Mouse (Mus musculus): Measurements from ENCODE around the gene Tssc4. TPM values are rescaled to one million over a fixed set of nuclear protein-coding genes. Genes with fewer than 3 reads are reported as not detected.

Tssc4 gene
- total and polyA plus RNA-seq, 3 experiments: 13.6 to 33.2 (median 14.8) TPM

DNA sequence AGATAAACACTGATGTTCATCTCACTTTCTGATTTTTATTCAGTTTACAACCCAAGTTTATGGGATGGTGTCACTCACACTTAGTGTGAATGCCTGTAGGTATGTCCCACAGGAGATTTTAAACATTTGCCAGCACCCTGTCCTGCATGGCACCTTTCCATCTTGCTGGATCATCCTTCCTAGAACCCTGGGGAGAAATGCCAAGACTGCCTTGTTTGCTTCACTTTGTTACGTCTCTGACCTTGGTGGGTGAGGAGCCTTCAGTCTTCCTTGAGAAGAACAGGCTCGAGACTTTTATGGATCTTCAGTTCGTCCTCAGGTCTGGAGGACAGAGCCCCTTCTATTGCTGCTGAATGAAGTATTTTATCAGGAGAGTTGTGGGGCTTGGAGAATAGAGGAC, 19.7 kb upstream of the Tssc4 start:
- H3K9ac ChIP-seq (ENCODE audit: low read depth, low read length): no peak overlapping the region
- WGBS: 65% methylated on average over 3 of the region's 3 CpGs
- H3K4me1 ChIP-seq (ENCODE audit: control insufficient read depth, insufficient read depth, low read length): peaks cover 11% of the 10 kb centered on the region
- peak overlapping the region; percentile 59 for H3K27ac ChIP-seq
- H3K36me3 ChIP-seq (ENCODE audit: control insufficient read depth, insufficient read depth, low read length): no peaks in the 10 kb centered on the region; the same call in 1 of the 2 replicates
- TF ChIP-seq CTCF (IDR thresholded peaks at IDR 0.05) (no peak), POLR2A (IDR thresholded peaks at IDR 0.05; ENCODE audit: insufficient read depth, low read depth, low read length) (no peak), EP300 (IDR thresholded peaks at IDR 0.05; ENCODE audit: insufficient read depth, low read depth, low read length) (no peak)
- H3K79me2 ChIP-seq (replicated peaks; ENCODE audit: control insufficient read depth, insufficient read depth, low read length): peaks cover 2% of the 10 kb centered on the region; the same call in 1 of the 2 replicates
- H3K4me3 ChIP-seq: no peak overlapping the region
- H3K27me3 ChIP-seq (ENCODE audit: control insufficient read depth, insufficient read depth, low read length): no peaks in the 10 kb centered on the region
- intact Hi-C loops (cut with DNase I): no loop called here
- no peak for DNase-seq

DNA sequence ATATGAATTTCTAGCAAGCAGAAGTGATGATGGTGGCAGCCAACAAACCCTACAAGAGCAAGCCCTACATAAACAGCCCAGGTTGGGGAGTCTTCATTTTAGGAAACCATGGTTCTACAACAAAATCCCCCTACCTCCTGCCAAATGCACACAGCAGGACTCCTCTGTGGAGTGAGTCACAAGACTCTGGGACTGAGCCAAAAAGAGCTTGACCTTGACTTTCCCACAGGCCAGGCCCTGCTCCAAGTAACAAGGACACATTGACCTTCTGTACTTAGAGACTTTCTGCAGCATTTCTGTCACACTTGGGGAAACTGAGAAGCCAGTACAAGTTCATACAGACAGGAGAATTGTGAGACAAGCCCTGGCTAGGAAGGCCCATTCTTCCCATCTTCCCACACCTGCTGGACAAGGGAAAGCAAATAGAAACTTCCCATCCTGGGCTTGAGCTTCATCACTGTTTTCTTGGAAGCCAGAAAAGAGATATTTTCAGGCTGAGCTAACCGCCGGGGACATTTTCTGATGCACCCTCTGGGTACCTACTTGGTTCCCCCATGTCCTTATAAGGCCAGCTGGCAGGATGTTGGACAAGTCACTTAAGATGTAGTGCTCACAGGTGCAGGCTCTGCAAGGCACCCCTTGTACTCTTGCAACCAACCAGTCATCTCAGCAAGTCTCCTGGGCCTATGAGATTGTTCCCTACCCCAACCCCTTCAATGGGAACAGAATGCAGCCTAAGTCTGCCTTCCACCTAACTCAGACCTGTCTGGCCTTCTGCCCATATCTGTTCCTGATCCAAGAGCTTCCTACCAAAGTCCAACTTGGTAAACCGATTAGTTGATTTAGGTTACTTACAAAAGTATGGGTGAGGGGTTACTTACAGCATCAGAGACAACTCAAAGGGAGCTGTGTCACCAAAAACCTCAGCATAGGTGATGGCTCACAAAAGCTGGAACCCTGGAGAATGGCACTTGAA, 18.9 kb upstream of the Tssc4 start:
- Histone ChIP-seq H3K36me3 (ENCODE audit: control insufficient read depth, insufficient read depth, low read length) (no peaks in the 10 kb centered on the region; the same call in none of the 2 replicates), H3K27ac (peak overlapping the region; percentile 59), H3K9ac (ENCODE audit: low read depth, low read length) (no peak overlapping the region), H3K79me2 (replicated peaks; ENCODE audit: control insufficient read depth, insufficient read depth, low read length) (peaks cover 2% of the 10 kb centered on the region; the same call in 1 of the 2 replicates), H3K4me3 (no peak overlapping the region), H3K4me1 (ENCODE audit: control insufficient read depth, insufficient read depth, low read length) (peaks cover 12% of the 10 kb centered on the region), H3K27me3 (ENCODE audit: control insufficient read depth, insufficient read depth, low read length) (no peaks in the 10 kb centered on the region)
- 71% methylated on average over 3 of the region's 3 CpGs for WGBS
- intact Hi-C loops (cut with DNase I): no loop called here
- peak; percentile 60 to 72 for DNase-seq
- no peak for TF ChIP-seq CTCF (IDR thresholded peaks at IDR 0.05)
- TF ChIP-seq POLR2A (IDR thresholded peaks at IDR 0.05; ENCODE audit: insufficient read depth, low read depth, low read length): no peak
- no peak for TF ChIP-seq EP300 (IDR thresholded peaks at IDR 0.05; ENCODE audit: insufficient read depth, low read depth, low read length)

DNA sequence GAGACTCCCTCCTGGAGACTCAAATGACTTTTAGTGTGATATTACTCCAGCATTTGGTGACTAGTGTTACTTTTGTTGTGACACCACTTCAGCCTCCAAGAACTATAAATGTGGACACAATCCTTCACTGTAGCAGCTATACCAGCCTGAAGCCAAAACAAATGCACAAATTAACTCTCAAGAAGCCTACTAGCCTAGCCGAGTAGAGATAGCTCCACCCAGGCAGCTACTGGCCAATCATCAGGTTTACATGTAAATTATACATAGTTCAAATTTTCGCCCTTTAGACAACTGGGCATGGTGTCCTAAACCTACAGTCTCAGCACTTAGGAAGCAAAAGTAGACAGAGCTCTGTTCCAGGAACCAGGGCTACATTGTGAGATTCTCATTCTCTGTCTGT, 17.7 kb upstream of the Tssc4 start:
- peaks cover 20% of the 10 kb centered on the region for H3K4me1 ChIP-seq (ENCODE audit: control insufficient read depth, insufficient read depth, low read length)
- peaks cover under 1% of the 10 kb centered on the region for H3K36me3 ChIP-seq (ENCODE audit: control insufficient read depth, insufficient read depth, low read length)
- no peaks in the 10 kb centered on the region for H3K27me3 ChIP-seq (ENCODE audit: control insufficient read depth, insufficient read depth, low read length)
- intact Hi-C loops (cut with DNase I): loop anchor here (1.0 kb wide), 1 partner anchor 8 kb away; no protein-coding TSS in a partner anchor
- no peak overlapping the region for H3K9ac ChIP-seq (ENCODE audit: low read depth, low read length)
- H3K4me3 ChIP-seq: no peak overlapping the region
- TF ChIP-seq EP300 (IDR thresholded peaks at IDR 0.05; ENCODE audit: insufficient read depth, low read depth, low read length) (no peak), CTCF (IDR thresholded peaks at IDR 0.05) (no peak), POLR2A (IDR thresholded peaks at IDR 0.05; ENCODE audit: insufficient read depth, low read depth, low read length) (no peak)
- 71% methylated on average over 2 of the region's 2 CpGs for WGBS
- H3K79me2 ChIP-seq (replicated peaks; ENCODE audit: control insufficient read depth, insufficient read depth, low read length): peaks cover 2% of the 10 kb centered on the region
- no peak overlapping the region; the same call in 1 of the 2 replicates for H3K27ac ChIP-seq
- DNase-seq: no peak

DNA sequence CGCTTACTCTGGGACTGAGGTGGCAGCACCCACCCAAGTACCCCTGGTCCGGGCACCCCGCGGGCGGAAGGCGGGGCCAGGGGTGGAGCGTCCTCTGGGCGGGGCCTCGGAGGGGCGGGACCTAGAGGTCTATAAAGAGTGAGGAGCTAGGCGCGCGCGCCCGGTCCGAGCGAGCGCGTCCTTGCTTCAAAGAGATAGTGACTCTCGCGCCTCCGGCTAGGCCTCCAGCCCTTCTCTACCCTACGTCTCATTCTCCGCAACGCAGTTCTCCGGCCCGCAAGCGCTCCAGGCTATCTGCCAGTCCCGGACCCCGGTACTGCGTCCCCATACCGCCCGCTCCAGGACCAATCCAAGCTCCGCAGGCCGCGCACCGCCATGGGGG, 16.4 kb upstream of the Tssc4 start, which contains the start of gene Cd81:
Cd81 (plus strand) TSS at position 114 of the 382 bp plus-strand sequence.
- peak; percentile 91 to 97 for DNase-seq
- Histone ChIP-seq H3K36me3 (ENCODE audit: control insufficient read depth, insufficient read depth, low read length) (peaks cover 7% of the 10 kb centered on the region), H3K79me2 (replicated peaks; ENCODE audit: control insufficient read depth, insufficient read depth, low read length) (peaks cover 7% of the 10 kb centered on the region), H3K9ac (ENCODE audit: low read depth, low read length) (peak within 1 kb of the TSS; percentile 98), H3K4me3 (peak within 1 kb of the TSS; percentile 77), H3K27me3 (ENCODE audit: control insufficient read depth, insufficient read depth, low read length) (no peaks in the 10 kb centered on the region), H3K27ac (peak within 1 kb of the TSS; percentile 100), H3K4me1 (ENCODE audit: control insufficient read depth, insufficient read depth, low read length) (peaks cover 32% of the 10 kb centered on the region)
- intact Hi-C loops (cut with DNase I): loop anchor here (1.0 kb wide), 1 partner anchor 44 kb away; no protein-coding TSS in a partner anchor
- under 1% methylated on average over 37 of the region's 37 CpGs for WGBS
- TF ChIP-seq EP300 (IDR thresholded peaks at IDR 0.05; ENCODE audit: insufficient read depth, low read depth, low read length) (peak; percentile 35; the same call in 1 of the 2 replicates), POLR2A (IDR thresholded peaks at IDR 0.05; ENCODE audit: insufficient read depth, low read depth, low read length) (peak; percentile 100), CTCF (IDR thresholded peaks at IDR 0.05) (no peak)

DNA sequence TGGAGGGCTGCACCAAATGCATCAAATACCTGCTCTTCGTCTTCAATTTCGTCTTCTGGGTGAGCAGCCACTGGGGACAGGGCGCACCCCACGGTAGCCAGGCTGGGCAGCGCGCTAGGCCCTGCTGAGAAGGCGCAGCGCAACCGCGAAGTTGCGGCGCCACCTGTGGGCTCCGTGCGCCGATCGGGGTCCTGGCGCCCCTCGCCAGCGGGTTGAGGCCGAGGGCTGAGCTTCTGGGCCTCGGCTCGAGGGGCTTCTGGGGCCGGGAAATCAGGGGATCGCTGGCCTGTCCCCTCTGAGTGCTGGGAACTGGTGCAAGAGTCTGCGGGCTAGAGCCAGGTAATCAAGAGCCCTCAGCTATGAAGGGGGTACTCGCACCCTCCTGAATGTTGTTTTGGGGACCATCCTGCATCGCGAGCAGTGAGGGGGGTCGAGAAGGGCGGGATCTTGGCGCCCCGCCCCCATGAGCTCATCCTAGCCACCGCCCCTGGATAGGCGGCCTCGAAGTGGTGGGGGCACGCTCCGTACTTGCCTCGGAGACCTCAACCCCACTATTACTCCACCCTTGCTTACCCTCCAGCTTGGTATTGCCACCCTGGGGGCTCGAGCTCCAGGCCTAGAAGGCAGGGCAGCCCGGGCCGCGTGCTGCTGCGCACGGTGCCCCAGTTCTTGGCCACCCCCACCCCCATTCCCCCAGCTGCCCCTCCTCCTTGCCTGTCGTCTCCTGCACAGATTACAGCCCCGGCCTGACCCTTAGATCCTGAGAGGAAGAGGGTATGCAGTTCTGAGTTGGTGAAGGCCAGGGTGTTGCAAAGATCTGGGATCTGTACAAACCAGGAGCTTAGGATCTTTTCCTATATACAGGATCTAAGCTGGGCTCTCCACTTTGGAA, 15.8 kb upstream of the Tssc4 start:
- Histone ChIP-seq H3K27ac (peak overlapping the region; percentile 100), H3K4me3 (peak overlapping the region; percentile 77), H3K9ac (ENCODE audit: low read depth, low read length) (peak overlapping the region; percentile 98), H3K27me3 (ENCODE audit: control insufficient read depth, insufficient read depth, low read length) (no peaks in the 10 kb centered on the region), H3K4me1 (ENCODE audit: control insufficient read depth, insufficient read depth, low read length) (peaks cover 39% of the 10 kb centered on the region), H3K79me2 (replicated peaks; ENCODE audit: control insufficient read depth, insufficient read depth, low read length) (peaks cover 7% of the 10 kb centered on the region), H3K36me3 (ENCODE audit: control insufficient read depth, insufficient read depth, low read length) (peaks cover 8% of the 10 kb centered on the region)
- under 1% methylated on average over 46 of the region's 46 CpGs for WGBS
- peak; percentile 60 for TF ChIP-seq CTCF (IDR thresholded peaks at IDR 0.05)
- TF ChIP-seq POLR2A (IDR thresholded peaks at IDR 0.05; ENCODE audit: insufficient read depth, low read depth, low read length): no peak
- DNase-seq: peak; percentile 83 to 86
- intact Hi-C loops (cut with DNase I): loop anchor here (1.0 kb wide), 1 partner anchor 45 kb away; no protein-coding TSS in a partner anchor

Data from heart, adult 2 months (tissue).